Mouse (Mus musculus) hindbrain, embryonic 15.5 days (tissue): ENCODE measurements around the gene Gm14418. TPM values are rescaled to one million over a fixed set of nuclear protein-coding genes. Genes with fewer than 3 reads are reported as not detected.
"Not testable (repeated sequence)": the region's sequence is repeated elsewhere in the genome, so short reads cannot be mapped to it uniquely, and the experiment has no call there.

ENCODE experiments used
- ATAC-seq: fragments of 200-750 bp; cut with Nextera tagmentation; 2 replicates; pipeline ENCODE4 v1.8.0; 2017; ENCODE audit warnings: low read depth, moderate number of reproducible peaks, moderate TSS enrichment; ENCODE audit not compliant: low FRiP score
- H3K27ac ChIP-seq: fragments of 300-500 bp; sonication (generic); replicated peaks from 2 replicates; pipeline ENCODE4 v1.5.1; 2015; ENCODE audit warnings: mild to moderate bottlenecking, inconsistent platforms
- H3K27me3 ChIP-seq: fragments of 300-500 bp; sonication (generic); 2 replicates; pipeline ENCODE4 v1.6.1; 2015; ENCODE audit warnings: control low read depth, inconsistent platforms
- H3K36me3 ChIP-seq: fragments of 300-500 bp; sonication (generic); 2 replicates; pipeline ENCODE4 v1.6.1; 2015; ENCODE audit warnings: control low read depth, inconsistent platforms
- H3K4me1 ChIP-seq: fragments of 300-500 bp; sonication (generic); replicated peaks from 2 replicates; pipeline ENCODE4 v1.6.1; 2015; ENCODE audit warnings: control low read depth, inconsistent platforms
- H3K4me2 ChIP-seq: fragments of 300-500 bp; sonication (generic); 2 replicates; pipeline ENCODE4 v1.6.1; 2015; ENCODE audit warnings: moderate library complexity, mild to moderate bottlenecking, inconsistent platforms
- H3K4me3 ChIP-seq: fragments of 300-500 bp; sonication (generic); 2 replicates; pipeline ENCODE4 v1.5.1; 2015; ENCODE audit warnings: mild to moderate bottlenecking, inconsistent platforms
- H3K9ac ChIP-seq: fragments of 300-500 bp; sonication (generic); 2 replicates; pipeline ENCODE4 v1.6.1; 2015; ENCODE audit warnings: inconsistent platforms
- H3K9me3 ChIP-seq: fragments of 300-500 bp; sonication (generic); 2 replicates; pipeline ENCODE4 v1.6.1; 2016; ENCODE audit warnings: control low read depth, inconsistent platforms
- WGBS: fragments of 180-500 bp; shearing (Covaris S2); methylation state at CpG from one replicate; pipeline ENCODE4 v1.1.7; 2015; 5-methylcytosine and 5-hydroxymethylcytosine counted together
- polyA plus RNA-seq: library from polyadenylated mRNA; unstranded; fragments of >200 nt; fragmentation: Nextera tagmentation; extraction: Ambion mirVana; gene quantifications from 2 replicates; pipeline ENCODE4 v1.2.1, GENCODE M21; 2015

The Gm14418 gene
- polyA plus RNA-seq: 6.0 and 10.6 TPM in 2 replicates

- ATAC-seq, H3K4me1 ChIP-seq, H3K36me3 ChIP-seq, H3K9me3 ChIP-seq, H3K27ac ChIP-seq, H3K27me3 ChIP-seq, H3K9ac ChIP-seq: not testable (repeated sequence)
- H3K4me3 ChIP-seq: peak within 1 kb of the TSS; percentile 29
- peak within 1 kb of the TSS; percentile 27; the same call in 1 of the 2 replicates for H3K4me2 ChIP-seq
- 49% methylated on average over 6 of the region's 6 CpGs for WGBS
Observed at GRCm38 (mm10) chr2:177398096-177398495, at the start of gene Gm14418. TSS of gene Gm14418 (minus strand) at chr2:177398320.

Other genes starting within 250 kb of the Gm14418 start
- gene Gm14410, start 191.9 kb downstream of the Gm14418 start, polyA plus RNA-seq: 32.9 and 36.4 TPM in 2 replicates
- gene Gm14409, start 131.3 kb downstream of the Gm14418 start, polyA plus RNA-seq: not detected in 2 replicates
- gene Gm14412, start 74.0 kb downstream of the Gm14418 start, polyA plus RNA-seq: 0.13 and 0.56 TPM in 2 replicates
- 6.2 and 7.6 TPM in 2 replicates for gene Zfp970, start 66.4 kb upstream of the Gm14418 start, polyA plus RNA-seq
- gene Gm14403, start 99.9 kb upstream of the Gm14418 start, polyA plus RNA-seq: 3.2 and 3.3 TPM in 2 replicates
- gene Gm14406, start 179.9 kb upstream of the Gm14418 start, polyA plus RNA-seq: not detected in 2 replicates